Mouse (Mus musculus): Measurements from ENCODE around the gene Tspan10. TPM values are rescaled to one million over a fixed set of nuclear protein-coding genes. Genes with fewer than 3 reads are reported as not detected.

The Tspan10 gene
- polyA plus RNA-seq, 1 experiment from 2014 or later: not detected

- 34% methylated on average over 4 of the region's 4 CpGs for WGBS
- peaks cover 37% of the 10 kb centered on the region for H3K36me3 ChIP-seq (ENCODE audit: insufficient read depth, low read length)
- no peak overlapping the region for H3K4me3 ChIP-seq (replicated peaks; ENCODE audit: low read depth, low read length)
These were observed 48.0 kb downstream of the Tspan10 start for GRCm38 (mm10) chr11:120490291-120491046.

GRCm38 (mm10) chr11:120491317-120492023 lies 49.0 kb downstream of the Tspan10 start, which contains the start of gene Slc25a10:
Gene Slc25a10, plus strand, starts transcription at chr11:120491840.
- Histone ChIP-seq H3K4me3 (replicated peaks; ENCODE audit: low read depth, low read length) (peak within 1 kb of the TSS; percentile 91), H3K36me3 (ENCODE audit: insufficient read depth, low read length) (peaks cover 45% of the 10 kb centered on the region), H3K4me1 (replicated peaks; ENCODE audit: insufficient read depth, low read length) (peaks cover 19% of the 10 kb centered on the region), H3K27ac (peak within 1 kb of the TSS; percentile 95), H3K27me3 (ENCODE audit: insufficient read depth, low read length) (no peaks in the 10 kb centered on the region), H3K9me3 (replicated peaks; ENCODE audit: low read length) (no peaks in the 10 kb centered on the region), H3K9ac (ENCODE audit: low read depth, low read length) (peak within 1 kb of the TSS; percentile 87), H3K4me2 (ENCODE audit: low read length) (peak within 1 kb of the TSS; percentile 96)
- ATAC-seq (replicated peaks; ENCODE audit: low FRiP score, low read depth): peak; percentile 72
- 0% methylated on average over 35 of the region's 35 CpGs for WGBS
- TF ChIP-seq CTCF (IDR thresholded peaks at IDR 0.05; ENCODE audit: low read depth): no peak; the same call in 1 of the 2 replicates
- DNase-seq (ENCODE audit: low spot score): peak; percentile 95

More at GRCm38 (mm10) chr11:120490291-120491046, 48.0 kb downstream of the Tspan10 start:
- Histone ChIP-seq H3K4me1 (replicated peaks; ENCODE audit: insufficient read depth, low read length) (peaks cover 26% of the 10 kb centered on the region), H3K27me3 (ENCODE audit: insufficient read depth, low read length) (no peaks in the 10 kb centered on the region), H3K9me3 (replicated peaks; ENCODE audit: low read length) (no peaks in the 10 kb centered on the region), H3K9ac (ENCODE audit: low read depth, low read length) (no peak overlapping the region), H3K27ac (peak overlapping the region; percentile 95), H3K4me2 (ENCODE audit: low read length) (peak overlapping the region; percentile 96)
- DNase-seq (ENCODE audit: low spot score): no peak
- no peak for TF ChIP-seq CTCF (IDR thresholded peaks at IDR 0.05; ENCODE audit: low read depth)
- ATAC-seq (replicated peaks; ENCODE audit: low FRiP score, low read depth): no peak

GRCm38 (mm10) chr11:120492024-120492877 lies 49.8 kb downstream of the Tspan10 start:
- peak; percentile 73 for DNase-seq (ENCODE audit: low spot score)
- H3K4me1 ChIP-seq (replicated peaks; ENCODE audit: insufficient read depth, low read length): peaks cover 19% of the 10 kb centered on the region
- ATAC-seq (replicated peaks; ENCODE audit: low FRiP score, low read depth): no peak; the same call in none of the 2 replicates
- peak overlapping the region; percentile 91 for H3K4me3 ChIP-seq (replicated peaks; ENCODE audit: low read depth, low read length)
- under 1% methylated on average over 48 of the region's 48 CpGs for WGBS
- no peaks in the 10 kb centered on the region for H3K27me3 ChIP-seq (ENCODE audit: insufficient read depth, low read length)
- peaks cover 46% of the 10 kb centered on the region for H3K36me3 ChIP-seq (ENCODE audit: insufficient read depth, low read length)
- H3K27ac ChIP-seq: peak overlapping the region; percentile 95
- H3K4me2 ChIP-seq (ENCODE audit: low read length): peak overlapping the region; percentile 96
- TF ChIP-seq CTCF (IDR thresholded peaks at IDR 0.05; ENCODE audit: low read depth): peak; percentile 55
- H3K9me3 ChIP-seq (replicated peaks; ENCODE audit: low read length): no peaks in the 10 kb centered on the region
- H3K9ac ChIP-seq (ENCODE audit: low read depth, low read length): peak overlapping the region; percentile 87

- ATAC-seq (replicated peaks; ENCODE audit: low FRiP score, low read depth) (no peak), DNase-seq (ENCODE audit: low spot score) (no peak)
- Histone ChIP-seq H3K4me1 (replicated peaks; ENCODE audit: insufficient read depth, low read length) (peaks cover 19% of the 10 kb centered on the region), H3K36me3 (ENCODE audit: insufficient read depth, low read length) (peaks cover 46% of the 10 kb centered on the region), H3K4me3 (replicated peaks; ENCODE audit: low read depth, low read length) (peak overlapping the region; percentile 91), H3K27ac (peak overlapping the region; percentile 95), H3K9ac (ENCODE audit: low read depth, low read length) (peak overlapping the region; percentile 87), H3K27me3 (ENCODE audit: insufficient read depth, low read length) (no peaks in the 10 kb centered on the region), H3K4me2 (ENCODE audit: low read length) (peak overlapping the region; percentile 96), H3K9me3 (replicated peaks; ENCODE audit: low read length) (no peaks in the 10 kb centered on the region)
- WGBS: 23% methylated on average over 3 of the region's 3 CpGs
- no peak for TF ChIP-seq CTCF (IDR thresholded peaks at IDR 0.05; ENCODE audit: low read depth)
These were observed 50.4 kb downstream of the Tspan10 start for GRCm38 (mm10) chr11:120492878-120493203.

GRCm38 (mm10) chr11:120493351-120493750 lies 50.9 kb downstream of the Tspan10 start:
- Histone ChIP-seq H3K27ac (peak overlapping the region; percentile 95), H3K27me3 (ENCODE audit: insufficient read depth, low read length) (no peaks in the 10 kb centered on the region), H3K4me2 (ENCODE audit: low read length) (peak overlapping the region; percentile 96), H3K36me3 (ENCODE audit: insufficient read depth, low read length) (peaks cover 44% of the 10 kb centered on the region), H3K9me3 (replicated peaks; ENCODE audit: low read length) (no peaks in the 10 kb centered on the region), H3K4me1 (replicated peaks; ENCODE audit: insufficient read depth, low read length) (peaks cover 19% of the 10 kb centered on the region), H3K9ac (ENCODE audit: low read depth, low read length) (peak overlapping the region; percentile 87), H3K4me3 (replicated peaks; ENCODE audit: low read depth, low read length) (peak overlapping the region; percentile 91)
- DNase-seq (ENCODE audit: low spot score) (no peak), ATAC-seq (replicated peaks; ENCODE audit: low FRiP score, low read depth) (no peak)
- TF ChIP-seq CTCF (IDR thresholded peaks at IDR 0.05; ENCODE audit: low read depth): no peak
- 38% methylated on average over 3 of the region's 3 CpGs for WGBS

- Histone ChIP-seq H3K4me3 (replicated peaks; ENCODE audit: low read depth, low read length) (no peak overlapping the region), H3K27ac (no peak overlapping the region), H3K36me3 (ENCODE audit: insufficient read depth, low read length) (peaks cover 43% of the 10 kb centered on the region), H3K4me1 (replicated peaks; ENCODE audit: insufficient read depth, low read length) (peaks cover 19% of the 10 kb centered on the region), H3K9ac (ENCODE audit: low read depth, low read length) (no peak overlapping the region), H3K9me3 (replicated peaks; ENCODE audit: low read length) (no peaks in the 10 kb centered on the region), H3K4me2 (ENCODE audit: low read length) (no peak overlapping the region), H3K27me3 (ENCODE audit: insufficient read depth, low read length) (no peaks in the 10 kb centered on the region)
- TF ChIP-seq CTCF (IDR thresholded peaks at IDR 0.05; ENCODE audit: low read depth): no peak
- 87% methylated on average over 3 of the region's 3 CpGs for whole genome bisulfite sequencing
- no peak for DNase-seq (ENCODE audit: low spot score)
- ATAC-seq (replicated peaks; ENCODE audit: low FRiP score, low read depth): no peak
These were observed 51.5 kb downstream of the Tspan10 start for GRCm38 (mm10) chr11:120493911-120494310.

Other genes starting within 250 kb of the Tspan10 start
- 8.2 and 8.6 TPM in 2 replicates for gene Bahcc1, start 209.7 kb upstream of the Tspan10 start, polyA plus RNA-seq (2015; fragmentation: Nextera tagmentation; extraction: Ambion mirVana)
- 2,251 and 2,404 TPM in 2 replicates for gene Actg1, start 94.1 kb upstream of the Tspan10 start, polyA plus RNA-seq (2015; fragmentation: Nextera tagmentation; extraction: Ambion mirVana)
- 1.3 and 1.5 TPM in 2 replicates for gene Fscn2, start 81.1 kb upstream of the Tspan10 start, polyA plus RNA-seq (2015; fragmentation: Nextera tagmentation; extraction: Ambion mirVana)
- 21.9 and 26.6 TPM in 2 replicates for gene Faap100, start 63.9 kb upstream of the Tspan10 start, polyA plus RNA-seq (2015; fragmentation: Nextera tagmentation; extraction: Ambion mirVana)
- gene Nploc4, start 4.9 kb upstream of the Tspan10 start, polyA plus RNA-seq (2015; fragmentation: Nextera tagmentation; extraction: Ambion mirVana): 21.0 and 23.3 TPM in 2 replicates
- gene Pde6g, start 10.9 kb downstream of the Tspan10 start, polyA plus RNA-seq (2015; fragmentation: Nextera tagmentation; extraction: Ambion mirVana): 0.17 and 0.36 TPM in 2 replicates
- gene Oxld1, start 15.4 kb downstream of the Tspan10 start, polyA plus RNA-seq (2015; fragmentation: Nextera tagmentation; extraction: Ambion mirVana): 24.3 and 30.3 TPM in 2 replicates
- 26.3 and 29.5 TPM in 2 replicates for gene Ccdc137, start 15.5 kb downstream of the Tspan10 start, polyA plus RNA-seq (2015; fragmentation: Nextera tagmentation; extraction: Ambion mirVana)
- gene Arl16, start 25.0 kb downstream of the Tspan10 start, polyA plus RNA-seq (2015; fragmentation: Nextera tagmentation; extraction: Ambion mirVana): 32.7 and 35.1 TPM in 2 replicates
- 218 and 224 TPM in 2 replicates for gene Mrpl12, start 42.0 kb downstream of the Tspan10 start, polyA plus RNA-seq (2015; fragmentation: Nextera tagmentation; extraction: Ambion mirVana)
- 121 and 132 TPM in 2 replicates for gene Slc25a10, start 49.2 kb downstream of the Tspan10 start, polyA plus RNA-seq (2015; fragmentation: Nextera tagmentation; extraction: Ambion mirVana)
- gene Gcgr, start 88.1 kb downstream of the Tspan10 start, polyA plus RNA-seq (2015; fragmentation: Nextera tagmentation; extraction: Ambion mirVana): 6.6 and 7.0 TPM in 2 replicates
- 218 and 227 TPM in 2 replicates for gene Mcrip1, start 107.1 kb downstream of the Tspan10 start, polyA plus RNA-seq (2015; fragmentation: Nextera tagmentation; extraction: Ambion mirVana)
- 0.30 TPM in 1 of 2 replicates, not detected in the other for gene Ppp1r27, start 108.5 kb downstream of the Tspan10 start, polyA plus RNA-seq (2015; fragmentation: Nextera tagmentation; extraction: Ambion mirVana)
- gene P4hb, start 130.6 kb downstream of the Tspan10 start, polyA plus RNA-seq (2015; fragmentation: Nextera tagmentation; extraction: Ambion mirVana): 635 and 676 TPM in 2 replicates
- 444 and 506 TPM in 2 replicates for gene Arhgdia, start 139.0 kb downstream of the Tspan10 start, polyA plus RNA-seq (2015; fragmentation: Nextera tagmentation; extraction: Ambion mirVana)
- gene Alyref, start 155.7 kb downstream of the Tspan10 start, polyA plus RNA-seq (2015; fragmentation: Nextera tagmentation; extraction: Ambion mirVana): 341 and 361 TPM in 2 replicates
- gene Anapc11, start 155.8 kb downstream of the Tspan10 start, polyA plus RNA-seq (2015; fragmentation: Nextera tagmentation; extraction: Ambion mirVana): 159 and 168 TPM in 2 replicates
- gene Npb, start 165.8 kb downstream of the Tspan10 start, polyA plus RNA-seq (2015; fragmentation: Nextera tagmentation; extraction: Ambion mirVana): 48.0 and 51.4 TPM in 2 replicates
- 116 and 118 TPM in 2 replicates for gene Pcyt2, start 175.3 kb downstream of the Tspan10 start, polyA plus RNA-seq (2015; fragmentation: Nextera tagmentation; extraction: Ambion mirVana)
- 38.8 and 41.6 TPM in 2 replicates for gene Sirt7, start 182.6 kb downstream of the Tspan10 start, polyA plus RNA-seq (2015; fragmentation: Nextera tagmentation; extraction: Ambion mirVana)
- 26.5 and 27.4 TPM in 2 replicates for gene Mafg, start 191.0 kb downstream of the Tspan10 start, polyA plus RNA-seq (2015; fragmentation: Nextera tagmentation; extraction: Ambion mirVana)
- gene Pycr1, start 201.1 kb downstream of the Tspan10 start, polyA plus RNA-seq (2015; fragmentation: Nextera tagmentation; extraction: Ambion mirVana): 12.2 and 13.9 TPM in 2 replicates
- gene Myadml2, start 205.5 kb downstream of the Tspan10 start, polyA plus RNA-seq (2015; fragmentation: Nextera tagmentation; extraction: Ambion mirVana): 0.24 and 0.28 TPM in 2 replicates
- gene Notum, start 218.5 kb downstream of the Tspan10 start, polyA plus RNA-seq (2015; fragmentation: Nextera tagmentation; extraction: Ambion mirVana): 5.3 and 7.4 TPM in 2 replicates
- 122 TPM in 2 replicates for gene Aspscr1, start 230.3 kb downstream of the Tspan10 start, polyA plus RNA-seq (2015; fragmentation: Nextera tagmentation; extraction: Ambion mirVana)

All from kidney, postnatal 0 days (tissue).